Mouse (Mus musculus) stomach, embryonic 15.5 days (tissue): ENCODE data around the gene Plekhg1. TPM values are rescaled to one million over a fixed set of nuclear protein-coding genes. Genes with fewer than 3 reads are reported as not detected.

Experiments used
- ATAC-seq: fragments of 200-750 bp; cut with Nextera tagmentation; 2 replicates; pipeline ENCODE4 v1.8.0; 2017; ENCODE audit warnings: low read depth, moderate number of reproducible peaks, moderate TSS enrichment; ENCODE audit not compliant: insufficient read depth, low FRiP score
- H3K27ac ChIP-seq: fragments of 300-500 bp; sonication (generic); 2 replicates; pipeline ENCODE4 v1.5.1; 2015; ENCODE audit warnings: mild to moderate bottlenecking, inconsistent platforms
- H3K27me3 ChIP-seq: fragments of 300-500 bp; sonication (generic); replicated peaks from 2 replicates; pipeline ENCODE4 v1.6.1; 2015; ENCODE audit warnings: inconsistent platforms
- H3K36me3 ChIP-seq: fragments of 300-500 bp; sonication (generic); 2 replicates; pipeline ENCODE4 v1.6.1; 2015; ENCODE audit warnings: inconsistent platforms
- H3K4me1 ChIP-seq: fragments of 300-500 bp; sonication (generic); 2 replicates; pipeline ENCODE4 v1.6.1; 2015; ENCODE audit warnings: inconsistent platforms
- H3K4me2 ChIP-seq: fragments of 300-500 bp; sonication (generic); 2 replicates; pipeline ENCODE4 v1.6.1; 2015; ENCODE audit warnings: mild to moderate bottlenecking, inconsistent platforms
- H3K4me3 ChIP-seq: fragments of 300-500 bp; sonication (generic); replicated peaks from 2 replicates; pipeline ENCODE4 v1.5.1; 2015; ENCODE audit warnings: inconsistent platforms
- H3K9ac ChIP-seq: fragments of 300-500 bp; sonication (generic); 2 replicates; pipeline ENCODE4 v1.6.1; 2015; ENCODE audit warnings: inconsistent platforms
- H3K9me3 ChIP-seq: fragments of 300-500 bp; sonication (generic); 2 replicates; pipeline ENCODE4 v1.6.1; 2016; ENCODE audit warnings: inconsistent platforms
- WGBS: fragments of 180-500 bp; shearing (Covaris S2); methylation state at CpG from one replicate; pipeline ENCODE4 v1.1.7; 2015; 5-methylcytosine and 5-hydroxymethylcytosine counted together
- polyA plus RNA-seq: library from polyadenylated mRNA; unstranded; fragments of >200 nt; fragmentation: Nextera tagmentation; extraction: Ambion mirVana; gene quantifications from 2 replicates; pipeline ENCODE4 v1.2.1, GENCODE M21; 2015

The Plekhg1 gene
- polyA plus RNA-seq, 1 experiment from 2014 or later: 9.2 TPM

- no peak overlapping the region for H3K27ac ChIP-seq
- no peak overlapping the region for H3K9ac ChIP-seq
- no peak for ATAC-seq
- no peaks in the 10 kb centered on the region for H3K9me3 ChIP-seq
- WGBS: 75% methylated on average over 6 of the region's 6 CpGs
- H3K4me2 ChIP-seq: no peak overlapping the region
- H3K27me3 ChIP-seq: no peaks in the 10 kb centered on the region
- H3K4me3 ChIP-seq: no peak overlapping the region
- no peaks in the 10 kb centered on the region for H3K4me1 ChIP-seq
- H3K36me3 ChIP-seq: 0 out of 2 replicates have a peak, but pooled peaks cover 4% of the 10 kb centered on the region
These were observed 61.1 kb downstream of the Plekhg1 start for GRCm38 (mm10) chr10:3801254-3801653.

DNA sequence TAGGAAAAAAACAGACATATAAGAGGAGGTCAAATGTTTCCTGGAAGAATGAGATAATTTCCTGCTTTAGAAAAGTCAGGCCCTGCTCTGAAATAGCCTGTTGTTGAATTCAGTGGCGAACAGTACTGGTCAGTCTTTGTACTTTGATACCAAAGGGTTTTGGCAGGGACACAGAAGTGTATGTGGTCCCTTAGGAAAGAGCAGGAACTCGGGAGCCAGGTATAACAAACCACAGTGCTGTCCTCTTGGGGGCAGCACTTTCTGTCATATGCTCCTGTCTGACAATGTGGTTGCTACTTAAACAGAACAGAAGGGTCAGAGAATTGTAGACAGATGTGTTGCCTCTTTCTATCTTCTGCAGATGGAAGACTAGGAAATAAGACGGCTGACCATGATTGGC, 65.2 kb downstream of the Plekhg1 start:
- H3K9me3 ChIP-seq: no peaks in the 10 kb centered on the region
- H3K27ac ChIP-seq: no peak overlapping the region
- no peaks in the 10 kb centered on the region for H3K4me1 ChIP-seq
- no peak overlapping the region for H3K4me2 ChIP-seq
- no peak overlapping the region for H3K4me3 ChIP-seq
- H3K9ac ChIP-seq: no peak overlapping the region
- no peak for ATAC-seq
- H3K36me3 ChIP-seq: 0 out of 2 replicates have a peak, but pooled peaks cover 4% of the 10 kb centered on the region
- H3K27me3 ChIP-seq: no peaks in the 10 kb centered on the region
- WGBS: 41% methylated on average over 3 of the region's 3 CpGs

GRCm38 (mm10) chr10:3807980-3808379, 67.8 kb downstream of the Plekhg1 start:
- 90% methylated on average over 3 of the region's 3 CpGs for WGBS

GRCm38 (mm10) chr10:3810476-3811273, 70.5 kb downstream of the Plekhg1 start:
- ATAC-seq: peak; percentile 53; the same call in 1 of the 2 replicates
- Histone ChIP-seq H3K9ac (no peak overlapping the region), H3K36me3 (no peaks in the 10 kb centered on the region), H3K4me1 (no peaks in the 10 kb centered on the region), H3K4me2 (no peak overlapping the region), H3K27me3 (no peaks in the 10 kb centered on the region), H3K27ac (no peak overlapping the region), H3K4me3 (no peak overlapping the region), H3K9me3 (no peaks in the 10 kb centered on the region)
- 45% methylated on average over 10 of the region's 10 CpGs for WGBS

More at GRCm38 (mm10) chr10:3807980-3808379, 67.8 kb downstream of the Plekhg1 start:
- no peak overlapping the region for H3K27ac ChIP-seq
- H3K4me1 ChIP-seq: no peaks in the 10 kb centered on the region
- H3K36me3 ChIP-seq: 0 out of 2 replicates have a peak, but pooled peaks cover 4% of the 10 kb centered on the region
- H3K27me3 ChIP-seq: no peaks in the 10 kb centered on the region
- H3K4me2 ChIP-seq: no peak overlapping the region
- no peaks in the 10 kb centered on the region for H3K9me3 ChIP-seq
- no peak overlapping the region for H3K9ac ChIP-seq
- no peak for ATAC-seq
- H3K4me3 ChIP-seq: no peak overlapping the region

DNA sequence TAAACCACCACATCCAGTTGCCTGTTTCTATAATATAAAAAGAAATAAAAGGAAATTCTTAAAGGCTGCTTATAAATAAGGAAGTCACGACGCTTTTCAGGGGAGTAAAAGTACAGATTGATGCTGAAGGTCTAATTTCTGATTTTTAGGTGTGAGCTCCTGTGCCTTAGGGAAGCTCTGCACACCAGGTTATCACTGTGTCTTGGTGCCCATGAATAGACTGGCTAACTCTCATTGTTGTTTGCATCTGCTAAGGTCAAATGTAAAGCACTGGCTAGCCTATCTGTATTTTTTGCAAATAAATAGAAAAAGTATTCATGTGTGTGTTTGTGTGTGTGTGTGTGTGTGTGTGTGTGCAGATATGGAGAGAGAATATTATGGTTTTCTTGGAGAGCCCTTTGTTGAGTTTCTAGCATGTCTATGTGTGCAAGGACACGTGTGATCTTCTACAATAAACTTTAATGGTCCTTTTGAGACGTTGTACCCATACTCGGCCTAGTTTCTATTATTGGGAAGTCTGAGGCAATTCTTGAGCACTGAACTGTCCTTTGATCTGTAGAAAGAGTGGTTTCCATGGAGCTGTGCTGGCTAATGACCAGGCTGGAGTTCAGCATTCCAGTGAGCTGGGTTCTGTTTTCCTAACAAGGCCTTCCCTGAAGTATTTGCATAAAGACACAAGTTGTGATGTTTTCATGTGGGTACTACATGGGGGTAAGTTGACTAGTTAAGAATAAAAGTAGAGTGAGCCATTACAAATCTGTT, 79.0 kb downstream of the Plekhg1 start:
- no peak for ATAC-seq
- H3K27ac ChIP-seq: no peak overlapping the region
- H3K9ac ChIP-seq: no peak overlapping the region
- no peak overlapping the region for H3K4me2 ChIP-seq
- no peak overlapping the region for H3K4me3 ChIP-seq
- H3K4me1 ChIP-seq: no peaks in the 10 kb centered on the region
- WGBS: 69% methylated on average over 5 of the region's 5 CpGs
- H3K9me3 ChIP-seq: no peaks in the 10 kb centered on the region
- H3K36me3 ChIP-seq: no peaks in the 10 kb centered on the region
- no peaks in the 10 kb centered on the region for H3K27me3 ChIP-seq

DNA sequence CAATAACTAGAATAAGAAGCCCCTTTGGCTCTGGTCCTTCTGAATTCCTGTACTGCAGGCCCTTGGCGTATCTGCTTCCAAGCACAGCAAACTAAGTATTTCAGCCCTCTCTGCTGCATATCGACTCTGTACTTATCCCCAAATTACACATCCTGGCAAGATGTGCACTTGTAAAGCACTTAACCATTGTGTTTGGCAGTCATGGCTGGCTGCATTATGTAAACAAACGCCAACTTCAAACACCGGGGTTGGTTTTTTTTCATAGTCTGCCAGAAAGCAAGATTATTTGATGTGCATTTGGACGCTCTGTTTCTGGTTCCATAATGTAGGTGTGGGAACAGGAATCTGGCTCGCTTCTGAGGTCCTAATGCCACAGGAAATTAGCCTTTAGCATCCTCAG, 83.7 kb downstream of the Plekhg1 start:
- WGBS: 38% methylated on average over 6 of the region's 6 CpGs
- ATAC-seq: no peak
- H3K4me3 ChIP-seq: no peak overlapping the region
- H3K9ac ChIP-seq: no peak overlapping the region
- no peaks in the 10 kb centered on the region for H3K4me1 ChIP-seq
- no peak overlapping the region for H3K4me2 ChIP-seq
- no peak overlapping the region for H3K27ac ChIP-seq
- no peaks in the 10 kb centered on the region for H3K36me3 ChIP-seq
- H3K9me3 ChIP-seq: no peaks in the 10 kb centered on the region
- no peaks in the 10 kb centered on the region for H3K27me3 ChIP-seq

- no peaks in the 10 kb centered on the region for H3K9me3 ChIP-seq
- no peak for ATAC-seq
- H3K4me3 ChIP-seq: no peak overlapping the region
- H3K36me3 ChIP-seq: no peaks in the 10 kb centered on the region
- no peak overlapping the region for H3K4me2 ChIP-seq
- no peaks in the 10 kb centered on the region for H3K4me1 ChIP-seq
- WGBS: 84% methylated on average over 6 of the region's 6 CpGs
- no peaks in the 10 kb centered on the region for H3K27me3 ChIP-seq
- H3K27ac ChIP-seq: no peak overlapping the region
- H3K9ac ChIP-seq: no peak overlapping the region
These were observed 85.9 kb downstream of the Plekhg1 start for GRCm38 (mm10) chr10:3826043-3826442.

GRCm38 (mm10) chr10:3827368-3827767, 87.2 kb downstream of the Plekhg1 start:
- 88% methylated on average over 1 of the region's 1 CpGs for WGBS

GRCm38 (mm10) chr10:3829472-3829871, 89.3 kb downstream of the Plekhg1 start:
- H3K36me3 ChIP-seq: no peaks in the 10 kb centered on the region
- ATAC-seq: no peak
- H3K4me3 ChIP-seq: no peak overlapping the region
- 0 out of 2 replicates have a peak, but pooled peaks cover 3% of the 10 kb centered on the region for H3K4me1 ChIP-seq
- H3K4me2 ChIP-seq: no peak overlapping the region
- WGBS: 37% methylated on average over 5 of the region's 5 CpGs
- no peaks in the 10 kb centered on the region for H3K27me3 ChIP-seq
- no peak overlapping the region for H3K27ac ChIP-seq
- no peak overlapping the region for H3K9ac ChIP-seq
- H3K9me3 ChIP-seq: no peaks in the 10 kb centered on the region

More at GRCm38 (mm10) chr10:3827368-3827767, 87.2 kb downstream of the Plekhg1 start:
- Histone ChIP-seq H3K27ac (no peak overlapping the region), H3K36me3 (no peaks in the 10 kb centered on the region), H3K9ac (no peak overlapping the region), H3K9me3 (no peaks in the 10 kb centered on the region), H3K4me2 (no peak overlapping the region), H3K4me1 (no peaks in the 10 kb centered on the region), H3K27me3 (no peaks in the 10 kb centered on the region), H3K4me3 (no peak overlapping the region)
- no peak for ATAC-seq

DNA sequence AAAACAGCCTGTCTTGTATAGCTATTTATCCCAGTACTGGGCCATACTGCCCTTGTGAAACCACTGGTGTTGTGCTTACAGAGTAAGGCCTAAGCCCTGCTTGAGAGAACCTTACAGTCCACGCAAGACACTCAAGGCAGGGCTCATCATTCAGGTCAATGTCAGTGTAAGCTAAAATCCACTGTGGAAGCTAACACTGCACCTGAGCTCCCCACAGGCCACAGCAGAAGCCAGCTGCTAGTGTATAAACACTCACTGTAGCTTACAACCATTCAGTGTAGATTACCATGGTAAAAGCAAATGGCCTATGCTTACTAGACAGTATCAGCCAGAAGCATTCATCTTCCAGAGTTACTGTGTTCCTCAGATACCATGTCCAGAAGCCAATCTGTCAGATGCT, 90.5 kb downstream of the Plekhg1 start:
- ATAC-seq: no peak
- no peak overlapping the region for H3K4me2 ChIP-seq
- 0 out of 2 replicates have a peak, but pooled peaks cover 3% of the 10 kb centered on the region for H3K4me1 ChIP-seq
- WGBS: 89% methylated on average over 1 of the region's 1 CpGs
- no peak overlapping the region for H3K27ac ChIP-seq
- H3K36me3 ChIP-seq: no peaks in the 10 kb centered on the region
- no peak overlapping the region for H3K9ac ChIP-seq
- H3K9me3 ChIP-seq: no peaks in the 10 kb centered on the region
- no peak overlapping the region for H3K4me3 ChIP-seq
- H3K27me3 ChIP-seq: no peaks in the 10 kb centered on the region

DNA sequence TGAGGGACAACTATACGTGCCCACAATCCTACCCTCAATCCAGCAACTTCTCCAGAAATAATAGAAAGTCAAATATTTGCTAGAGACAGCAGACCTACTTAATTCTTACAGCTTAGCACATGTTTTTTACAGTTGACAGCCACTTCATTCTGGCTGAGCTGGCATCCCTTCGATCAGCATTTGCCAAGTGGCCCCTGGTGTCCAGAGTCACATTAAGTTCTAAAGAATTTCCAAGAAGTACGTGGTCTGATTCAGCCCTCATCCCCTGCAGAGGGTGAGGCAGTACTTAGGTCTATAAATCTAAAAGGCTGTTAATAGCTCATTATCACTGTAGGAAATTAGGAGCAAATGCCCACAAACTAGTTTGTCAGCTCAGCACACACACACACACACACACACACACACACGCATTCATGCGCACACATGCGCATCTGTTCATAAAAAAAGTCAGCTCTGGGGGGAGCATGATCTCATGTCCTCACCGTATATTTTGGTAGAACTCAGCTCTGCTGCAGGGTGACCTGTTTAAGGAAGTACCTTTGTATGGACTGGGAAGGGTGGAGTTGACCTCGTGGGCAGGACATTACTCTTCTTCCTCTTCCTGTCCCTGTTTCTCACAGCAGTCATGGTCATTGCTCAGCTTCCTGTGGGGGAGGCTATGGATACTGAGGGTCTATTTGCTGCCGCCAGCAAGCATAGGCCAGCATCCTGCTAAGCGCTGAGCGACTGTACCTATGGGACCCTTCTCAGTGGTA, 91.6 kb downstream of the Plekhg1 start:
- 0 out of 2 replicates have a peak, but pooled peaks have one; percentile 36 for ATAC-seq
- H3K4me2 ChIP-seq: no peak overlapping the region
- no peak overlapping the region for H3K9ac ChIP-seq
- no peaks in the 10 kb centered on the region for H3K9me3 ChIP-seq
- no peaks in the 10 kb centered on the region for H3K36me3 ChIP-seq
- no peak overlapping the region for H3K27ac ChIP-seq
- 0 out of 2 replicates have a peak, but pooled peaks cover 3% of the 10 kb centered on the region for H3K4me1 ChIP-seq
- H3K4me3 ChIP-seq: no peak overlapping the region
- no peaks in the 10 kb centered on the region for H3K27me3 ChIP-seq
- WGBS: 69% methylated on average over 11 of the region's 11 CpGs
